Mouse (Mus musculus): ENCODE measurements around the gene Cfap73.
A peak's percentile ranks its signal among the peaks of the same experiment; 100 is the strongest.

Gene Cfap73

DNA sequence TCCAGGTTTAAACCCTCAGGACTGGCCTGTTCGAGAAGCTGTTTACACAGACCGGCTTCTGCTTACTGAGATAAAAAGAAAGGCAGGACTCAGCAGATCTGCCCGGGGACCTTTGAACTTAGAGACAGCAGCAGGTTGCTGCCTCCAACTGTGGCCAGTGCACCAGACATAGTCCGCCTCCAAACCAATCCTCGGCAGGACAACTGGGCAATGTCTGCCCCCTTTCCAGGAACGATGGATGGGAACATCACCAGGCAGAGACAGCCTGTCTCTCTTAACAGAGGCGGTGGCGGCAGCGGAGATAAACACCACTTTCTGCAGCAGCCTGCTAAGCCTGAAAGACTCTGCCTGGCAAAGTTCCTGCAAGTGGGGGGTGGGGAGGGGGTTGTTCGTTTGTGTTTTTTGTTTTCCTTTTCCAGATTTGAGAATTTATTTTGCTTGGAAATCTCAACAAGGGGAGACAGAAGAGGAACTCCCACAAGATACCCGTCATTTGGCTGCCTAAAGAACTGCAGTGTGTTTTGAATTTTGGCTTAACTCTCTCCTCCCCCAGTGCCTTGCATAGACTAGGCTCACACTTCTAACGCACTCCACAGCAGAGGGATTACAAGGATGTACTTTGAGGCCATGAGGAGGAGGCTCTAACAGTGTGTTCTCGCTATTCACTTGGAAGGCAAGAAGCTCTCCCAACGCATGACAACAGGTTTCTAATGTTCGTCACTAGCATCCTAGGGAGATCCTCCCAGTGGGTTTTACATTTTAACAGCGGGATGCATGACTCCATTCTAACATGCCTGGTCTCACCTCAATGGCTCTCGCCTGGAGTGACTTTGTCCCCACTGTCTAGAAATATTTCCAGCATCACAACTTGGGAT is 47.1 kb downstream of the Cfap73 start:
- DNase-seq (ENCODE audit: extremely low spot score), result no peak

DNA sequence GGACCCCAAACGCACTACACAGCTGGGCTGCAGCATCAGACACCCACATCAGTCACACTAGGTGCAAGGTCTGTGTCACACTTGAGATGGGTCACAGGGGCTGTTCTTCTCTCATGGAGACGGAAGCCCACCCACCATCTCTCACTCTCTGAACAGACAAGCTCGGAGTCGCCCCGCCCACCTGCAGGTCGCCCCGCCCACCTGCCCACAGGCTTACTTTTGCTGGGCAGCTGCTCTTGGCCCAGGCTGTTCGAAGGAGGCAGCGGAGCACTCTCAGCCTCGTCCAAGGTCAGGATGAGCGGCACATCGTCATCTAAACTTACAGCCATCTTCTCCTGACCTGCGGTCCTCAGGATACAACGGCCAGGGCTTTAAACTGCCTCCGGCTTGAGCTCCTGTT is 49.1 kb downstream of the Cfap73 start:
- no peak for DNase-seq (ENCODE audit: extremely low spot score)

DNA sequence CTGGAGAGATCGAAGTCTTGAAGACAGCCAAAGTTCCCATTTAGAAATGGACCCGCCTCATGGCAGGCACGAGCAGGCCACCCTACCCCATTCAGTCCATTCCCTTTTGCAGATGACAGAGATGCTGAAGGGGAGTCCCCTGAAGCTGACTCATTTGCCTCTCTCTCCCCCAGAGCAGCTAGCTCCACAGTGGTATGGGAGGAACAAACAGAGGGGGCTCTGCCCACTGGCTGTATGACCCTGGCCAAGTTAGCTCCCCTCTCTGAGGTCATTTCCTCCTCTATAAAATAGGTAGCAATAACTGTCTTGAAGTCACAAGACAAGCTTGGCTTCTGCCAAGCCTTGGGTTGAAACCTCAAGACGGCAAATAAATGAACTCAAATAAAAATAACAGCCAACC is 50.5 kb downstream of the Cfap73 start:
- DNase-seq (ENCODE audit: extremely low spot score), result no peak

DNA sequence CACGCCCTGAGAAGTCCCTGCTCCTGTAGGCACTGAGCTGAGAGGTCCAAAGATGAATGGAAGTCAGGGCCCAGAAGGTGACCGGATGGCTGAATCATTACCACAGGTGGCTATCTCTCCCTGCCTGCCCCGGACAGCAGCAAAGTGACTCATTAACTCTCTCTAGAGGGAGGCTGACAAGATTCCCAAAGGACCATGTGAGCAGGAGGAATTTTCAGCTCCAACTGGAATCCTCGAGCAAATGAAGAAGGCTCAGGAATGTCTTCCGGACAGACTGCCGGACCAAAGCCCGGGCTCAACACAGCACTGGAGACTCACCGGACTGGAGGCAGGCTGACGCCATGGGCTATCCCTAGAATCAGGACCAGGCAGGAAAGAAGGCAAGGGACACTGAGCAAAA is 52.0 kb downstream of the Cfap73 start:
- no peak for DNase-seq (ENCODE audit: extremely low spot score)

DNA sequence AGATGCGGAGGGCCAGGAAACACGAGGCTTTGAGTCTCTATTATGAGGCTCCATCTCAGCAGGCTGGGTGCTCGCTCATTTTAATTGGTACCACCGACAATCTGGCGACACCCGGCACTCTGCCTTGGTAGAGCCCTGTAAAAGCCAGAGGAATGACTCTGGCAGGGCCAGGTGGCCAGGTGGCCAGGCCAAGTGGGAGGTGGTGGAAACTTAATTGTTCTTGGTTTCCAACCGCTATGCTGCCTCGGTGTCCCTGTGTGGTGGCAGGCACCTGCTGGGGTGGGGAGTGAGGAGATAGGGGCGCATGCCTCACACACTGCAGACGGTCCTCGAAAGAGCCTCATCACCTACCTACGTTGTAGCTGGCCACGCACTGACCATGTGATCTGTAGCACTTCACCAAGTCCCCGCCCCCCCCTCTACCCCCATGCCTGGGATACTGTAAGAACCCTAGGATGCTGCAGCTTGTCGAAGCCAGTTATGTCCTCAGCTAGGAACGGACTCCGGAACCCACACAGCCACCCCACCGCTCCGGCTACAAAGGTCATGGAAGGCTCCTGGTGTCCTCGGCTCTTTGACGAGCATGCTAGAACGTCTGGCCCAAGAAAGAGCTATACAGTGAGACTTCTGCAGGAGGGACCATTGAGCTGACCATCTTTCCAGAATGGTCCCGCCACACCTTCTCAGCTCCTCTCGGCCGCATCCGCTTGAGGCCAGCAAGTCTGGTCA is 54.0 kb downstream of the Cfap73 start:
- DNase-seq (ENCODE audit: extremely low spot score), result no peak

DNA sequence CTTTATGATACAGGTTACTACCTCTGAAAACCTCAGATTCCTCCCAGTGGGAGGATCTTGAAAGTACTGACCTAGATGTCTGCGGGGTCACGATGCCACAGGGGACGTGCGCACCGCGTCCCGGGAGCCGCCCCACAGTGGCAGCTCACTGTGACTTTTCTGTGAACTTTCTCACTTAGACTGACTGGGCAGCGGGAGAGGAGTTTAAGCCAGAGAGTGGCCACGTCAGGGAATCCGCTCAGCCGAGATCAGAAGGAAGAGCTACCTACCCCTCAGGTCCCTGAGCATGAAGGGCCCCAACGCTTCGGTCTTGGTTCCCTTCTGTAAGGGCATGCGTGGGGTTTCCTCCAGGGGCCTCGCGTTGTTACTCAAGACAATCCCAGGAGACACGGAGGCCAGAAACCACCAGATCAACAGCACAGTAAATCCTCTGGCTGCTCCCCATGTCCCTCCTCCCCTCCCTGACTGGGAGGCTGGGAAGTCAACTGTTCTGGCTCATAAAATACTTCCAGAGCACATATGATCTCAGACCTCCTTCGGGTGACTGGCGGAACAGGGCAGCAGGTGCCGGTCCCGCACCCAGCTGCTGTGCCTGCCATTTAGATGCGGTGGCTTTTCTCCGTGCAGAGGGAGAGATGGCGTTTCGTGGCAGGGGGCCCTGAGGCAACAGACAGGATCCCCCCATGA is 54.7 kb downstream of the Cfap73 start:
- no peak for DNase-seq (ENCODE audit: extremely low spot score)

DNA sequence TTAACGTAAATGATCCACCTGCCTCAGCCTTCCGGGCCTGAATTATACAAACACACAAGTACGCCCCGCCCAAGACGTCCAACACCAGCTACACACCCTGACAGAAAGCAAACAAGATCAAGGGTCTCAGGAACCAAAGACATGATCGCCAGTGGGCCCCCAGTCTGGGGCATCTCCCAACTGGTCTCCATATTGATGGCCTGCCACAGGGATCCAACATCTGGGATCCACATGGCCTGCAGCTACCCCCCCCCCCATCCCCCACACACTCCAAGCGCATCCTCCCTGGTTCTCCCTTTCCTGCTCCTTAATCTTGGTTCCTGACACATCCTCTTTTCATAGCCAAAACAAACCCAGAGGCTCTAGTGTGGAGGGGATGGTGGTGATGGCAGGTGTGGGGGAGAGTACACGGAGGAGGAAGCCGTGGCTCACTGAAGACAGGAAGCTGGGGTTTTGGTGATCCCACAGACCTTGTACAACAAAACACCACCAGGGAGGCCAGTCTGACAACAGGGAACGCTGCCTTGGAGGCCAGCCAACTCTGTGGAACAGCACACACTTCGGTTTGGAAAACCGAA is 55.4 kb downstream of the Cfap73 start:
- peak; percentile 66 for DNase-seq (ENCODE audit: extremely low spot score)
